Mouse (Mus musculus) adrenal gland, postnatal 36 days (tissue): ENCODE measurements around the gene Edaradd. TPM values are rescaled to one million over a fixed set of nuclear protein-coding genes. Genes with fewer than 3 reads are reported as not detected.
A peak's percentile ranks its signal among the peaks of the same experiment; 100 is the strongest.
"Not testable (repeated sequence)": the region's sequence is repeated elsewhere in the genome, so short reads cannot be mapped to it uniquely, and the experiment has no call there.

Experiments
- DNase-seq, 2 experiments: peaks; one replicate each; pipeline ENCODE4 v3.0.0; 2021; ENCODE audit warnings: mixed read lengths in 1 of 2
- total RNA-seq, 2 experiments: library from RNA; stranded (reverse); gene quantifications; 2 replicates each; pipeline ENCODE4 v1.2.3; 2021

Gene Edaradd
- total RNA-seq, 2 experiments from 2014 or later: 0.03 to 0.07 TPM

DNA sequence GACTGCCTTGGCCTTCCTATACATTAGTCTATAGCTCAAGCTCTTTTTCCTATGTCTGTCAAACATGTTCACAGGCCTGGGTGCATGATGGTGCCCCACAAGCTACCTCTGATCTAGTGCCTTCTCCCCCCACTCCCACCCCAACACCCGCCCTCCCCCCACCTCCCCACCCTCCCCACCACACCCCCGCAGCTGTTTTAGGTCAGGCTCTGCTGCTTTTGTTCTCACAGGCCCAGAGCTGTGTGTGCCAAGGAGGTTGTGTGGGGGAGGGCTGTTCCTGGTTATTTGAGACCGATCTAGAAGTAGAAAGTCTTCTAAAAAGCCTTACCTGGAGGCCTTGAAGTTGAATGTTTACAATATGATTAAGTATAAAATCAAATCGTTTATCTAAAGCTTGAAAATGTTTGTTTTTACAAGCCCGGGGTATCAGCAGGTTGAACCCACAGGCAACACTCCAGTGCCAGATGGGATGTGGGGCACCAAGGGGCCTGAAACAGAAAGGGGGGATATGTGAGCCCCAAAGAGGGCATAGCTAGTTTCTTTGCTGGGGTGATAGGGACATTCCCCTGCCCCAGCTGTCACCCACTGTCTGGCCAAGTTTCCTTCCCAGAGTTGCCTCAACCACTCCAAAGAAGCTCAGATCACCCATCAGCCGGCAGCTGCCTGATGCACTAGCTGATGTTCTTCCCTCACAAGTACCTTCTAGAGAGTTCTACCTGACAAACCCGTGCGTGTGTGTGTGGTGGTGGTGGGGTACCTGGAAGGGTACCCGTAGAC is 8.9 kb downstream of the Edaradd start:
- no peak for DNase-seq

DNA sequence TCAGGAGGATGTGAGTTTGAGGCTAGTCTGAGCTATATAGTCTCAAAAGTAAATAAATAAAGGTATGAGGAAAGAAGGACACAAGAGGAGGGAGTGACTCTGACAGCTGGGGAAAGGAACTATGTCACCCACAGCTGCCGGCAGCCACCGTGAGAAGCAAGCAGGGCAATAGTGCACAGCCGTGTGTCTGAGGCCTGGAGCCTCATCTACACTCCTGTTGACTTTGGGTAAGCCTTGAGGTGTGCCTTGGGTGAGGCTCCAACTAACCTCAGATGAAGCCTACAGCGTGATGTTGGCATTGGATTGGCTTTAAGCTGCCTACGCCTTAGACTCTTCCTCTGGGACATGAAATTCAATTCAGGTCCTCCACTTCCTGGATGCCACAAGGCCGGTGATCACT is 10.2 kb downstream of the Edaradd start:
- DNase-seq: no peak

DNA sequence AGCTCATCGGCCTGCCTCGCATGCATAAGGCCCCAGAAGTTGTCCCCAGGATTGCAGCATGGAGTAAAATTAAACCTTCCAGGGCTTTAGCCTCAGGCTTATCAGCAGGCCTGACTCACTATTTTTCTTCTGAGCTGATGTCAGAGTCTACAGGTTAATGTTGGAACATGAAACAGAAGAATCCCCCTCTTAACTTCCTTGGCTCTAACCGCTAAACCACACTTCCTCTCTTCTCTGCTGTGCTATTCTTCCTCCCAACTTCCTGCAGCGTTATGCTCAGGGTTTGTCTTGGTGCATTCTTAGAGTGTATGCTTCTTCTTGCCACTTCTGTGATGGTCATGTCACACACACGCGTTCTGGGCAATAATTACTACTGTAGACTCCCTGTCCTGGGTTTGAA is 12.8 kb downstream of the Edaradd start:
- DNase-seq: no peak

DNA sequence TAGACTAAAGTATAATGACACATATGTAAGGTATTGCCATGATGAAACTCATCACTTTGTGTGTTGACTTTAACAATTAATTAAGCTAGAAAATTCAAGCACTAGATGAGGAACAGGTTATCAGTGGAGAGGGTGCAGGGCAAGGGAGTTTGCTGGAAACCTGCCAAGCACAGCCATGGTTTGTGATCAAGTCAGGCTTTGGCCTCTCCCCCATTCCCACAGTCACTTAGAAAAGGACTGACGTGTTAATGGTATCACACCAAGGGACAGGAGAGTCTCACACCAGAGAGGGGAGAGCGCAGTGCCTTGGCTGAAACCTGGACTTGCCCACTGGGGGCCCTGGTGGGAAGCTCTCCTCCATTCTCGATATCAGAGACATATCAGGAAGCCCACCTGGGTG is 14.9 kb downstream of the Edaradd start:
- no peak for DNase-seq

DNA sequence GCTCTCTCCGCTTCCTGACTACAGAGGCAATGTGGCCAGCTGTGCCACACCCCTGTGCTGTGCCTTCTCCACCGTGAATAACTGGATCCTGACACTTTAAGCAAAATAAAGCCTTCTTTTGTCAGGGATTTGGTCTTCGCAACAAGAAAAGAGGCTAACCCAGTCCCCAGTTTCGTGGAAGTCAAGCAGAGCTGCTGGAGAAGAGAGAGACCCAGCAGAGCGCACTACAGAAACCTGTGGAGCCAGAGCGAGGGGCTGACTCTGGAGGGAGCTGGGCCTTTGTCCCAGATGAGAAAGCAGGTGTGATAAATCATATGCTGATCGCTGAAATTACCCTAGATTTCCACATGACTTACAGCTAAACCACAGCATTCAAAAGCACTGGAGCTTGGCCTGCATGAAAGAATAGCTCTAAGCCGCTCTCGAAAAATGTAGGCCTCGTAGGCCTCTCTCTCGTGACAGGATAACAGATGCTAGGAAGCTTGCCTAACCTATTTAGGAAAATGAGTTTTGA is 16.9 kb downstream of the Edaradd start:
- no peak for DNase-seq

DNA sequence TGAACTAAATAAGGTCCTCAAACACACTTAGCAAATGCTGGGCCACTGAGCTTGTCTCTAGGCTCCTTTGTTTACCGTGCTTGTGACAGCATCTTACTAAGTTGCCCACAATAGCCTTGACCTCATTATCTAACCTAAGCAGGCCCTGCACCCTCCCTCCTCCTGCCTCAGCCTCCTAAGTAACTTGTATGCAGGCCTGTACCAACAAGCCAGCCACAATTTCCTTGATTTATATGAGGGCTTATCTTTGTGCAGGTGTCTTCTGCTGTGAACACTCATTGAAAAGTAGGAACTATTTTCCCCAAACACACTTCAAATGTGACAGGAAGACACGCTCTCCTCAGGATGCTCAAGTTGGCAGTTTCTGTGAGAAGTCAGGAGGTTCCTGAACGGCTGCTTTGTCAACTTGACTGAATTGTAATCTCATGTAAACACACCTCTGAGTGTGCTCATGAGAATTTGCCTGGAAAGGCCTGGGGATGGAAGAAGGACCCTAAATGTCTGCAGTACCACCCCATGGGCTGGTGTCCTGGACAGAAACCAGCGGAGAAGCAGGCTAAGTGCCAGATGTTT is 17.5 kb downstream of the Edaradd start:
- DNase-seq: no peak

DNA sequence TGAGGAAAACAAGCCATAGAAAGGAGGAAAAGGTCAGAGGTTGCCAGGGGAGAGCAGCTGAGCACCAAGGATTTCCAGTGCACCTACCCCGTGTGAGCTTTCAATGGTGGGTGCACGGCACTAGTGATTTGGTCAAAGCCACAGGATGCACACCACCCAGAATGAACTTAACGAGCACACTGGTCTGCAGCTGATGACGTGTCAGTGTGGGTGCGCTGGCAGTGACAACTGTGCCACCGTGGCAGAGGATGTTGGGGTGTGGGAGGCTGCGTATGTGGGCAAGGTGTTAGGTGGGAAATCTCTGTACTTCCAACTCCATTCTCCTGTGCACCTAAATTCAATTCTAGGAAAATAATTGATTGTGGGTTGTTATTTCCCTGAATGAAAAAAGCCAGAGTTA is 21.1 kb downstream of the Edaradd start:
- DNase-seq: no peak

DNA sequence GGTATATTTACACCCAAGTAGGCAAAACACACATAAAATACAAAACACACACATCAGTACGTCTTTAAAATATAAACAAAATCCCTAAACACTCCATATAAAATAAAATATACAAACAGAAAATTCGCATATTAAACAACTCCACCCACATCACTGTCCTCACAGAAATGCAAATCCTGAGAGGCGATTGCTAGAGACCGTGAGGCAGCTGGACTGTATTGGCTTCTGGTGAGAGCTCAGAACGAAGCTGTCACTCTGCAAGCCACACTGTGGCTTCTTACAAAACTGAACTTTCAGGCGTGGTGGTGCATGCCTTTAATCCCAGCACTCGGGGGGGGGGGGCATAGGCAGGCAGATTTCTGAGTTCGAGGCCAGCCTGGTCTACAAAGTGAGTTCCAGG is 22.4 kb downstream of the Edaradd start:
- DNase-seq: no peak

DNA sequence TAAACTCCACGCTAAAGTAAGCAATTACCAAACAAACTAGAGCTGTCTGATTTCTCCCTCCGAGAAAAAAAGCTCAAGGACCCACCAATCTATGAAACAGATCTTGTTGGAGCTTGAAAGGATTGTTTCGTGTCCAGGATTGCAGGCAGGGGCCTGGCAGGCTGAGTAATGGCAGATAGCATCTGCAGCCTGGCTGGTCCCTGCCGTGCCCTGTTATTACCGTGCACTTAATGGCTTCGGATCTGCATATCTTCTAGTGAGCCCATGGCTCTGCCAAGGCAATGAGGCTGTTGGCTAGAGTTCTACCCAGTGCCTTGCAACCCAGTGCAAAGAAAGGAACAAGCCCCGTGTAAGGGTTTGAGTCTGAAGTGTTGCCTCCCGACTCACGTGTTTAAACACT is 25.5 kb downstream of the Edaradd start:
- DNase-seq: no peak

DNA sequence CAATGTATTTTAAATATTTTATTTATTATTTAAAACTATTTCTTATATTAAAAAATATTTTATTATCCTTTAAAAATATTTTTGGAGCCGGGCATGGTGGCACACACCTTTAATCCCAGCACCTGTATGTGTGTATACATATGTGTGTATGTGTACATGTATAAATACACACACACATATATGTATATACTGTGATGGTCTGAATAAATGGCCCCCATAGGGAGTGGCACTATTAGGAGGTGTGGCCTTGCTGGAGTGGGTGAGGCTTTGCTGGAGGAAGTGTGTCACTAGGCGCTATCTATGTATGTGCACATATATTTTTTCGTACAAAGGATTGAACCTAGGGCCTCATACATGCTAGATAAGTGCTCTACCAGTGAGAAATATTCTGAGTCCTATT is 27.7 kb downstream of the Edaradd start:
- DNase-seq: no peak

DNA sequence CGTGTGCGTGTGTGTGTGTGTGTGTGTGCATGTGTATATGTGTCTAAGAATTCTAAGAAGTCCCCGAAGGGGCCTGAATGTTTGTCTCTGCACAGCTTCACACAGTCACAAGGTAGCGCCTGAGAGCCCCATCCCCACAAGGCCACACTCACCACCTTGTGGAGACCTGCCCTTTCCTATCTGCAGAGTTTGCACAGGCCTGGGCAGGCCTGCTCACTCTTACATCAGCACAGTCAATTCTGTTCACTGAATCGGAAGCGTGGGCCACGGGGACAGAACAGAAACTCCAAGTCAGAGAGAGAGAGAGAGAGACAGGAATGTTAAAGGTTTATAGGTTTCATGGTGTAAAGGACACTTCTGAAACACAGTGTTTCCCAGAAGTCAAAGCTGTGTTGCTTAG is 34.6 kb downstream of the Edaradd start:
- DNase-seq: no peak

DNA sequence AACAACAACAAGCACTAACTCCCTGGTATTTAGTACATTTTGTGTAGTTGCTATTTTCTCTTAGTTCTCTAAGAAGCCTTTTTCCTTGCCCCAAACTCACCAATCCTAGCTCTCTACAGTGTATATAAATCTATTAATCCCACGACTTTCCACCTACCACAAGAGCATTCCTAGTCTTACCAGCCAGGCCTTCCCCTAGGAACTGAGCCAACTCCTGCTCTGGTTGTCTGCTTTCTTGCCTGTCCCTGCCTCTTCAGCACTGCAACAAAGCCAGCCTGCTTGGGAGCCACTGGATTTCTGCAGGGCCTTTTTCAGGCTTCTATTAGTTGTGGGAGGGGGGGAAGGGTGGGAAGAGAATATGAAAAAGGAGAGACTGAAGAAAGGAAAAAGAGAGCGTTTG is 35.0 kb downstream of the Edaradd start:
- no peak for DNase-seq

DNA sequence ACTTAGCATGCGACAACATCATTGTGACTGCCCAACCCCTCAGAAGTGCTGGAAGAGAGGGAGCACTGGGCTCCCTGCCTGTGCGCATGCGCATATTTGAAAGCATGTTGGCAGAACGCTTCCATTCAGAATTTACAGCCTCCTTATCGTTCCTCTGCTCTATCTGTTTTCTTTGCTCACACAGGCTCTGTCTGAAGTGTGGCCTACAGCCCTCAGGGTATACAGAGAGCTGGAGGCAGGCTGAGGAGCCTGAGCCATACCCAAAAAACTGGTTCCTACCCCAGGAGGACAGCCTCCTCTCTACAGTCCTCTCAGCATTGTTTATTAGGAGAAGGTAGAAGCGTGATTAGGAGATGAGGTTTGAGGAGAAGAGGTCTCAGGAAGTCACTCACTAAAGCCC is 40.4 kb downstream of the Edaradd start:
- peak in 1 of 2 experiments; percentile 11 for DNase-seq

DNA sequence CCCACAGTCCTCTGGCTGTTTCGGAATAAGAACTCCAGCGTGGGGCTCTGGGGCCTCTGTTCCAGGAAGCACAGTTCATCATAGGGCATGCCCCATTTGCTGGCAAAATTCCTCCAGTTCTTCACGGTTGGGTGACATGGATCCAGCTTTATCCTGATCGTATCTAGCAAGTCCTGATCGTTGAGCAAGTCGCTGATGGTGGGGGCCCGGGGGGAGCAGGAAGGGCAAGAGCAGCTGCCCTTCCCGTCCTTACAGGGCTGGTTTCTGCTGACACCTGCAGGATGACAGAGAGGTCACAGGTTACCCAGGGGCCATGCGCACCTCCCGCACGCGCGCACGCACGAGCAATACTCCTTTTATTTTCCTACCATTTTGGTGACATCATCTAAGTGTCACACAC is 41.9 kb downstream of the Edaradd start:
- DNase-seq: no peak

DNA sequence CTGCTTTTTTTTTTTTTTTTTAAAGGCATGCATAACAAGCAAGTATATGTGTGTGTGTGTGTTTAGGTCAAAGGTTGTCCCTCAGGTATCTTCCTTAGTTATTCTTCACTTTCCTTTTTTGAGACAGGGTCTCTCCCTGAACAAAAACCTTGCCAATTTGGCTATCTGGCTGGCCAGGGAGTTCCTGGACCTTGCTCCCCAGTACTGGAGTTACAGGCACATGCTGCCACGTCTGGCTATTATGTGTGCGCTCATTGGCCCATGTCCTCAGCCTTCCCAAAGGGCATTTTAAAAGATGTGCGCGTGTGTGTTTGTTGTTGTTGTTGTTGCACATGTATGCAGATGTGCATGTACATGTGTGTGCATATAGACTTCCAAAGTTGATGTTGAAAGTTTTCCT is 43.4 kb downstream of the Edaradd start:
- no peak for DNase-seq

DNA sequence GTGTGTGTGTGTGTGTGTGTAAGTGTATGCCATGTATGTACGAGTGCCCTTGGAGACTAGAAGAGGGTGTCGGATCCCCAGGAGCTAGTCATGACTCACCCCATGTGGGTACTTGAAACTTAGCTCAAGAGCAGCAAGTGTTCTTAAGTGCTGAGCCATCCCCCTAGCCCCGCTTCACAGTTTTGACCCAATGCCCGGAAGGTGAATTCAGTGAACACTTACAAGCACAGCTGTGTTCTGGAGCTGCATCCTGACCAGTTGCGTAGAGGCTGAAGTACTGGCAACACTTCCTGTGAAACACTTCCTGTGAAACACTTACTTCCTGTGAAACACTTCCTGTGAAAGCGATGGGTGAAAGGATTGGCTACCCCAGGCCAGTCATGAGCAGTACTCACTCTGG is 45.0 kb downstream of the Edaradd start:
- no peak for DNase-seq

DNA sequence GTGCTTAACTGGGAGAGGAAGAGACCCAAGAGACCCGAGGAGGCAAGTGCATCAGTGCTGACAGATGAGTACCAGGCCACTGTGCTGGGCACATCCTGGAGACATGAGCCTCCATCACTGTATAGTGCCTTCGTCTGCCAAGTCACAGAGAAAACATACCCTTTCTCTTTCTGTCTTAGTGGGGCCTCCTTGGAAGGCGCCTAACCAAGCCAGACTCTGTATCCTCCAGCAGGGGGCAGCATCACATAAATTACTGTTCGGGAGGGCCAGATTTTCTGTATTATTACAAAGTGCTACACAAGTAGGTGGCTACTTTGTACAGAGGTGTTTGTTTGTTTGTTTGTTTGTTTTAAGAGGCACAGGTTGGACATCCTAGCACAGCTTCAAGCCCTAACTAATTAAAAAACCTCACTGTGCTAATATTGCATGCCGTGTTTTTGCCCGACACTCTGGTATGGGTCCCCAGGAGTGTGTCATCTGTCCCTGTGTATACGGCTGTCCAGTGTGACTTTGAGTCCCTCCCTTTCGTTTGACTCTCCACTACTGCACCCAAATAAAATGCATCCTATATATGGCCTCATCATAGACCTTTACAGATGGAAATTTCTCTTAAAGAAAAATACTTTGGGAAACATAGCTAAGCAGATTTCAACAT is 46.4 kb downstream of the Edaradd start:
- DNase-seq: peak; percentile 76 to 83

DNA sequence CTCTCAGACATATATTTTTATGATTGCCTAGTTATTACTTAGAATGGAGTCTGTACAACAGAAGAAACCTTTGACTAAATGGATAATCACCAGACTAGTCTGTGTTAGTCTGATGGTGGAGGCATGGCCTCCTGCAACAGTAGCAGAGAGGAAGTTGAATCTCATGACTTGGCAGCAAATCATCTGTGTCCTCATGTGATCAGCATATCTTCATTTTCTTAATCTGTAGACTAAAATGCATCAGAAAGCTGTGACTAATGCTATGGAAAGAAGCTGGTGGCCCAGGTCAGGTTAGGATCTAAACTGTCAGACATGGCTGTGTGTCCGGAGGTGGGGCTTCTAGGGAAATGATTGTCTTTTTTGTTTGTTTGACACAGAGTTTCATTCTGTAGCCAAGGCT is 51.8 kb downstream of the Edaradd start:
- DNase-seq: peak in 1 of 2 experiments; percentile 8

DNA sequence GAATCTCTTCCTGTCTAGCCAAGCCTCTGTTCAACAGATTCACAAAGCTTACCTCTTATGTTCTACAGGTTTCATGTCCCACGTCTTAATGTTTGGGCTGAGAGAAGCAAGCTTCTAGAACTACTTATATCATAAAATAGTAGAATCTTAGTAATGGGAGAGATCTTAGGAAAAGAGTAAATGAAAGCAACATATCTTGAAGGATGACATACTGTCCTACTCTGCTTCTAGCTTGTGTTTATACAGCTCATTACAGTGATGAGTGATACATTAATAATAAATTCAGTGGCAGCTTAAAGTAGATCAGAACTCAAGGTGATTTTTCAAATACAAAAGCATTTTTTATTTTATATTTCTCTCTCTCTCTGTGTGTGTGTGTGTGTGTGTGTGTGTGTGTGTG is 55.4 kb downstream of the Edaradd start, which contains the start of gene Lgals8:
TSS of gene Lgals8 (minus strand) at position 101 of the 400 bp plus-strand sequence.
- no peak for DNase-seq

DNA sequence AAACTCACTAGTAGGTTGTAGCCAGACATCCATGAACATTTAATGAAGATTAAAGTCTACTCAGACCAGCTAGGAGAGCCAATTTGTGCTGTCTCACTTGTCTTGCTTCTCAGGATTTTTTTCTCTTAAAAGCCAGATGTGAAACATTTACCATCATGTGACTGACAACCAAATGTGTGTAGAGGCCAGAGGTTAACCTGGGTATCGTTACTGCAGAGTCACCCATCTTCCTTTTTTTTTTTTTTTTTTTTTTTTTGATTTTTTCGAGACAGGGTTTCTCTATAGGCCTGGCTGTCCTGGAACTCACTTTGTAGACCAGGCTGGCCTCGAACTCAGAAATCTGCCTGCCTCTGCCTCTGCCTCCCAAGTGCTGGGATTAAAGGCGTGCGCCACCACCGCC is 56.1 kb downstream of the Edaradd start:
- DNase-seq: not testable (repeated sequence)

DNA sequence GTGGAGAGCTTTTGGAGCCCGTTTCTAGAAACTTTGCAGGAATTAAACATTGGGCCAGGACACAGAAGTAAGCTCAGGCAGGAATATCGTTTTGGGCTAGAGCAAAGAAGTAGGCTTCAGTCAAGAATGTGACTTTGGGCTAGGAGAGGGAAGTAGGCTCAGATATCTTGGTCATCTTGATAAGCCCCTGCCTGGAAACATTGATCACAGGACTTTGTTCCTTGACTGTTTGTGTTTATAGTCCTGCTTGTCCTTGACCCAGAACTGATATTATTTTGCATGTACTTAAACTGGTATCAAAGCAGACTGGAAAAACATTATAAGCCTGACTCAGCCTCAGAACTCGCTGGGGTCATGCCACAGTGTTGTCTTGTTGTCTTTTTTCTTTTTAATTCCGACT is 57.6 kb downstream of the Edaradd start:
- no peak for DNase-seq

DNA sequence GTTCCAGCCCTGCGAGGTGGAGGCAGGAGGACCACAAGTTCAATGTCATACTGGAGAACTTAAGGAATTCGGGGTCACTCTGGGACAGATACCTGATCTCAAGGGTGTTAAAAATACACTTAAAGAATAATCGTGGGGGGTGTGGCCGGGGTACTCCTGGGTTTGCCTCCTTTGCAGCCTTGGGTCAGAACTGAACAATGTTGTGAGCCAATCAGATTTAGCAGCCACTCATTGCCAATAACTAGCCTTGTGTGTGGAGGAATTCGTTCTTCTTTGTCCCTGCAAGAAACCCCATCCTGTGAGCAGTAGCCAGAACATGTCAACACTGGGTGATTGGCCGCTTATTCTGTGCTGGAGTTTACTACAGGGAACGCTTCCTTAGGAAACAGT is 58.5 kb downstream of the Edaradd start:
- peak in 1 of 2 experiments; percentile 18 for DNase-seq
